Mouse (Mus musculus) E14TG2a.4 (cell line): Measurements from ENCODE around the gene Emc8.
A peak's percentile ranks its signal among the peaks of the same experiment; 100 is the strongest.

Experiments used
- H3K27me3 ChIP-seq: 2 replicates; pipeline ENCODE4 v1.6.1; 2014; ENCODE audit warnings: low read length, control low read depth; ENCODE audit not compliant: insufficient read depth
- H3K36me3 ChIP-seq: 2 replicates; pipeline ENCODE4 v1.6.1; 2014; ENCODE audit warnings: low read length, control low read depth; ENCODE audit not compliant: insufficient read depth
- H3K4me1 ChIP-seq: replicated peaks from 2 replicates; pipeline ENCODE4 v1.6.1; 2014; ENCODE audit warnings: low read depth, low read length, control low read depth
- H3K4me3 ChIP-seq: replicated peaks from 2 replicates; pipeline ENCODE4 v1.5.1; 2014; ENCODE audit warnings: mild to moderate bottlenecking, low read length
- H3K9me3 ChIP-seq: 2 replicates; pipeline ENCODE4 v1.6.1; 2014; ENCODE audit warnings: low read length, control low read depth
- CTCF ChIP-seq: conservative IDR thresholded peaks from 2 replicates; pipeline ENCODE4 v1.5.1; 2014; ENCODE audit warnings: low read length
- NANOG ChIP-seq: IDR thresholded peaks from 2 replicates; pipeline ENCODE4 v1.6.1; 2014; ENCODE audit warnings: borderline replicate concordance, low read length, mixed read lengths
- POU5F1 ChIP-seq: IDR thresholded peaks from 2 replicates; pipeline ENCODE4 v1.6.1; 2014; ENCODE audit warnings: low read length, borderline replicate concordance

The Emc8 gene

DNA sequence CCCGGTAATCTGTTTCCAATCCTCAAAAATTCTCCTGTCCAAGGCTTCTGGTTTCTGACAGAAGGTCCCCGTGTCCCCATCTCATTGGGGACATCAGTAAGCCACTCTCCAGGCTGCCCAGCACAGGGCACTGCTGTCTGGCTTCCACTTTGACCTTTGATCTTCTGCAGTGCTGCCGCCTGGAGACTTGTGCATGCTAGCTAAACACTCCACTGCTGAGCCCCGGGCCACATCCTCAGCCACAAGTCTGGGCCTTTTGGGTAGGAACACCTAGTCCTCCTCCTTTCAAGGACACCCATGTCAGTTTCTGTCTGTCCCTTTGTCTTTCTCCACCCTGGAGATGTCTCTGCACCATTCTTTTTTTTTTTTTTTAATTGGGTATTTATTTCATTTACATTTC, 24.6 kb upstream of the Emc8 start:
- TF ChIP-seq POU5F1 (no peak), CTCF (no peak), NANOG (no peak)
- Histone ChIP-seq H3K27me3 (peaks cover 23% of the 10 kb centered on the region), H3K9me3 (no peaks in the 10 kb centered on the region), H3K4me3 (no peak overlapping the region), H3K36me3 (no peaks in the 10 kb centered on the region), H3K4me1 (peaks cover 11% of the 10 kb centered on the region)

- TF ChIP-seq POU5F1 (no peak), NANOG (no peak), CTCF (no peak)
- H3K4me3 ChIP-seq = no peak overlapping the region
- peaks cover 30% of the 10 kb centered on the region for H3K27me3 ChIP-seq
- H3K36me3 ChIP-seq = no peaks in the 10 kb centered on the region
- H3K9me3 ChIP-seq = no peaks in the 10 kb centered on the region
- H3K4me1 ChIP-seq = peaks cover 13% of the 10 kb centered on the region
Measured at GRCm38 (mm10) chr8:120688511-120688910, 20.1 kb upstream of the Emc8 start.

- Histone ChIP-seq H3K4me1 (peaks cover 16% of the 10 kb centered on the region), H3K27me3 (peaks cover 32% of the 10 kb centered on the region), H3K4me3 (no peak overlapping the region), H3K36me3 (no peaks in the 10 kb centered on the region), H3K9me3 (no peaks in the 10 kb centered on the region)
- no peak for TF ChIP-seq CTCF
- TF ChIP-seq NANOG = no peak
- no peak for TF ChIP-seq POU5F1
Measured at GRCm38 (mm10) chr8:120687786-120688185, 19.4 kb upstream of the Emc8 start.

- Histone ChIP-seq H3K27me3 (peaks cover 40% of the 10 kb centered on the region), H3K4me1 (peaks cover 16% of the 10 kb centered on the region), H3K9me3 (no peaks in the 10 kb centered on the region), H3K36me3 (no peaks in the 10 kb centered on the region), H3K4me3 (no peak overlapping the region)
- TF ChIP-seq CTCF = no peak
- no peak for TF ChIP-seq POU5F1
- TF ChIP-seq NANOG = no peak
Measured at GRCm38 (mm10) chr8:120686576-120686975, 18.2 kb upstream of the Emc8 start.

- H3K9me3 ChIP-seq = no peaks in the 10 kb centered on the region
- H3K4me3 ChIP-seq = no peak overlapping the region
- TF ChIP-seq CTCF (no peak), POU5F1 (no peak), NANOG (no peak)
- H3K36me3 ChIP-seq = no peaks in the 10 kb centered on the region
- H3K27me3 ChIP-seq = peaks cover 40% of the 10 kb centered on the region
- peaks cover 16% of the 10 kb centered on the region for H3K4me1 ChIP-seq
Measured at GRCm38 (mm10) chr8:120686051-120686450, 17.7 kb upstream of the Emc8 start.

DNA sequence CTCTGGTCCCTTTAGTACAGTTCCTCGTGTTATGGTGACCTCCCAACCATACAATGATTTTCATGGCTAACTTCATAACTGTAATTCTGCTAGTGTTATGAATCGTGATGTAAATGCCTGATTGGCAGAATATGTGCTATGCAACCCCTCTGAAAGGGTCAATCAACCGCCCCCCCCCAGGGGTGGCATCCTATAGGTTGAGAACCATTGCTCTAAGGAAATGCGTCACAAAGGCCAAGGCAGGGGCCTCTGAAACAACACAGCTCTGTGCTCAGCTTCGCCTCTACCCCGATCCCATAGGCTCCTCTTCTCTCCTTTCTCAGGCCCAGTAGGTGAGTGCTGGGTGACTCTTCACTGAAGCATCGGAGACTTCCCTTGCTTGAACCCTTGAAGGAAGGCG, 17.2 kb upstream of the Emc8 start:
- H3K4me3 ChIP-seq = no peak overlapping the region
- H3K36me3 ChIP-seq = no peaks in the 10 kb centered on the region
- no peaks in the 10 kb centered on the region for H3K9me3 ChIP-seq
- peaks cover 40% of the 10 kb centered on the region for H3K27me3 ChIP-seq
- H3K4me1 ChIP-seq = peaks cover 16% of the 10 kb centered on the region
- TF ChIP-seq CTCF (no peak), NANOG (no peak), POU5F1 (no peak)

DNA sequence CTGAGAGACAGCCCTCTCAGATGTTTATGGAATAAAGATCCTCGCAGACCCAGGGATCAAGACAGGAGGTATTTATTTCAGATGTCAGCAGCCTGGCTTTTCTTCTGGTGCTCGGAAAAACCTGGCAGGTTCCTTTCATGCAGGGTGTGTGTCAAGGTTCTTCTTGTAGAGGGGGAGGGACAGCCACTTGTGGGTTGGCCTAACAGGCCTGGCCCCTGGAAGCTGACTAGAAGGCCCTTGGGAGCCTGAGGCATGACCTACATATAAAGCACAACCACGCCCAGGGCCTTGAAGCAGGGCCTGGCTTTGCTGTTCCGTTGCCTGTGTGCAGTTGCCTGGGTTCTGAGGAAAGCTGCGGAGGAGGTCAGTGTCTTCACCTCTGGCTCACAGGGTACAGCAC, 16.7 kb upstream of the Emc8 start:
- Histone ChIP-seq H3K4me1 (peaks cover 16% of the 10 kb centered on the region), H3K9me3 (no peaks in the 10 kb centered on the region), H3K36me3 (no peaks in the 10 kb centered on the region), H3K4me3 (no peak overlapping the region), H3K27me3 (peaks cover 35% of the 10 kb centered on the region)
- TF ChIP-seq CTCF = no peak
- TF ChIP-seq POU5F1 = no peak
- no peak for TF ChIP-seq NANOG

- Histone ChIP-seq H3K4me1 (peaks cover 16% of the 10 kb centered on the region), H3K36me3 (no peaks in the 10 kb centered on the region), H3K27me3 (peaks cover 34% of the 10 kb centered on the region), H3K4me3 (peak overlapping the region; percentile 49), H3K9me3 (no peaks in the 10 kb centered on the region)
- no peak for TF ChIP-seq NANOG
- no peak for TF ChIP-seq CTCF
Measured at GRCm38 (mm10) chr8:120684082-120684481, 15.7 kb upstream of the Emc8 start.

GRCm38 (mm10) chr8:120683602-120684001, 15.2 kb upstream of the Emc8 start:
- Histone ChIP-seq H3K4me1 (peaks cover 19% of the 10 kb centered on the region), H3K27me3 (peaks cover 29% of the 10 kb centered on the region), H3K9me3 (no peaks in the 10 kb centered on the region), H3K36me3 (no peaks in the 10 kb centered on the region), H3K4me3 (peak overlapping the region; percentile 49)
- TF ChIP-seq POU5F1 (no peak), CTCF (peak; percentile 51), NANOG (no peak)
